Mouse (Mus musculus): ENCODE measurements around the gene Adam23. TPM values are rescaled to one million over a fixed set of nuclear protein-coding genes. Genes with fewer than 3 reads are reported as not detected.

Gene Adam23
- polyA plus RNA-seq, 1 experiment = 0.43 TPM

GRCm38 (mm10) chr1:63459926-63460325 lies 14.2 kb downstream of the Adam23 start:
- H3K36me3 ChIP-seq (ENCODE audit: control insufficient read depth, insufficient read depth) = no peaks in the 10 kb centered on the region
- H3K79me2 ChIP-seq (ENCODE audit: control insufficient read depth, insufficient read depth) = no peaks in the 10 kb centered on the region
- no peak overlapping the region for H3K4me3 ChIP-seq
- TF ChIP-seq E2F4 (IDR thresholded peaks at IDR 0.05; ENCODE audit: insufficient read depth) = no peak
- no peak for TF ChIP-seq TCF12 (IDR thresholded peaks at IDR 0.05; ENCODE audit: insufficient read depth, poor library complexity, severe bottlenecking)
- H3K4me2 ChIP-seq (ENCODE audit: low read depth) = no peak overlapping the region
- no peak overlapping the region for H3ac ChIP-seq (ENCODE audit: control insufficient read depth, insufficient read length)
- no peaks in the 10 kb centered on the region for H3K27me3 ChIP-seq (ENCODE audit: control insufficient read depth, insufficient read depth, insufficient read length)

- no peak for TF ChIP-seq E2F4 (IDR thresholded peaks at IDR 0.05; ENCODE audit: insufficient read depth)
- no peak for TF ChIP-seq POLR2AphosphoS2 (IDR thresholded peaks at IDR 0.05; ENCODE audit: insufficient read length, low read depth)
- no peak for TF ChIP-seq MYOG (IDR thresholded peaks at IDR 0.05; ENCODE audit: control insufficient read depth in 1 of 3, insufficient read depth in 1 of 3, insufficient read length in 2 of 3, low read depth in 2 of 3)
- no peak for TF ChIP-seq REST (IDR thresholded peaks at IDR 0.05; ENCODE audit: insufficient read depth, insufficient read length)
- no peak for TF ChIP-seq TCF12 (IDR thresholded peaks at IDR 0.05; ENCODE audit: insufficient read depth, poor library complexity, severe bottlenecking)
- no peak for TF ChIP-seq USF1 (IDR thresholded peaks at IDR 0.05; ENCODE audit: low read depth)
- TF ChIP-seq CEBPB (IDR thresholded peaks at IDR 0.05; ENCODE audit: insufficient read depth, poor library complexity, severe bottlenecking) = no peak
- Histone ChIP-seq H3K4me2 (ENCODE audit: low read depth) (no peak overlapping the region), H3K4me3 (no peak overlapping the region), H3K27me3 (ENCODE audit: control insufficient read depth, insufficient read depth, insufficient read length) (no peaks in the 10 kb centered on the region), H3K36me3 (ENCODE audit: control insufficient read depth, insufficient read depth) (no peaks in the 10 kb centered on the region), H3ac (ENCODE audit: control insufficient read depth, insufficient read length) (no peak overlapping the region), H3K79me2 (ENCODE audit: control insufficient read depth, insufficient read depth) (no peaks in the 10 kb centered on the region)
These were observed 18.8 kb downstream of the Adam23 start for GRCm38 (mm10) chr1:63464441-63464840.

GRCm38 (mm10) chr1:63473272-63473671 lies 27.6 kb downstream of the Adam23 start:
- Histone ChIP-seq H3K36me3 (ENCODE audit: control insufficient read depth, insufficient read depth) (no peaks in the 10 kb centered on the region), H3K79me2 (ENCODE audit: control insufficient read depth, insufficient read depth) (no peaks in the 10 kb centered on the region), H3K4me2 (ENCODE audit: low read depth) (no peak overlapping the region), H3K4me3 (no peak overlapping the region), H3K27me3 (ENCODE audit: control insufficient read depth, insufficient read depth, insufficient read length) (no peaks in the 10 kb centered on the region), H3ac (ENCODE audit: control insufficient read depth, insufficient read length) (no peak overlapping the region)
- no peak for TF ChIP-seq E2F4 (IDR thresholded peaks at IDR 0.05; ENCODE audit: insufficient read depth)

GRCm38 (mm10) chr1:63473696-63474095 lies 28.0 kb downstream of the Adam23 start:
- H3K36me3 ChIP-seq (ENCODE audit: control insufficient read depth, insufficient read depth) = no peaks in the 10 kb centered on the region
- no peak overlapping the region for H3K4me3 ChIP-seq
- no peaks in the 10 kb centered on the region for H3K79me2 ChIP-seq (ENCODE audit: control insufficient read depth, insufficient read depth)
- no peak overlapping the region for H3K4me2 ChIP-seq (ENCODE audit: low read depth)
- no peak for TF ChIP-seq POLR2AphosphoS2 (IDR thresholded peaks at IDR 0.05; ENCODE audit: insufficient read length, low read depth)
- no peak for TF ChIP-seq TCF12 (IDR thresholded peaks at IDR 0.05; ENCODE audit: insufficient read depth, poor library complexity, severe bottlenecking)
- no peak for TF ChIP-seq USF1 (IDR thresholded peaks at IDR 0.05; ENCODE audit: low read depth)
- no peak for TF ChIP-seq POLR2A (IDR thresholded peaks at IDR 0.05; ENCODE audit: insufficient read length, low read depth)
- no peak overlapping the region for H3ac ChIP-seq (ENCODE audit: control insufficient read depth, insufficient read length)
- no peaks in the 10 kb centered on the region for H3K27me3 ChIP-seq (ENCODE audit: control insufficient read depth, insufficient read depth, insufficient read length)

- no peak overlapping the region for H3ac ChIP-seq (ENCODE audit: control insufficient read depth, insufficient read length)
- H3K36me3 ChIP-seq (ENCODE audit: control insufficient read depth, insufficient read depth) = no peaks in the 10 kb centered on the region
- TF ChIP-seq POLR2A (IDR thresholded peaks at IDR 0.05; ENCODE audit: insufficient read length, low read depth) (no peak), MAX (IDR thresholded peaks at IDR 0.05; ENCODE audit: low read depth) (no peak), SRF (IDR thresholded peaks at IDR 0.05; ENCODE audit: control insufficient read depth, insufficient read length, low read depth) (no peak), MYOD1 (IDR thresholded peaks at IDR 0.05; ENCODE audit: control insufficient read depth in 1 of 3, insufficient read length in 2 of 3, low read depth in 2 of 3) (no peak), REST (IDR thresholded peaks at IDR 0.05; ENCODE audit: insufficient read depth, insufficient read length) (no peak), E2F4 (IDR thresholded peaks at IDR 0.05; ENCODE audit: insufficient read depth) (no peak), POLR2AphosphoS2 (IDR thresholded peaks at IDR 0.05; ENCODE audit: insufficient read length, low read depth) (no peak), MYOG (IDR thresholded peaks at IDR 0.05; ENCODE audit: control insufficient read depth in 1 of 3, insufficient read depth in 1 of 3, insufficient read length in 2 of 3, low read depth in 2 of 3) (no peak), TCF12 (IDR thresholded peaks at IDR 0.05; ENCODE audit: insufficient read depth, poor library complexity, severe bottlenecking) (no peak), TCF3 (IDR thresholded peaks at IDR 0.05; ENCODE audit: insufficient read length, low read depth) (no peak), USF1 (IDR thresholded peaks at IDR 0.05; ENCODE audit: low read depth) (no peak), CEBPB (IDR thresholded peaks at IDR 0.05; ENCODE audit: insufficient read depth, poor library complexity, severe bottlenecking) (no peak)
- H3K27me3 ChIP-seq (ENCODE audit: control insufficient read depth, insufficient read depth, insufficient read length) = no peaks in the 10 kb centered on the region
- H3K4me2 ChIP-seq (ENCODE audit: low read depth) = no peak overlapping the region
- no peaks in the 10 kb centered on the region for H3K79me2 ChIP-seq (ENCODE audit: control insufficient read depth, insufficient read depth)
- no peak overlapping the region for H3K4me3 ChIP-seq
These were observed 33.3 kb downstream of the Adam23 start for GRCm38 (mm10) chr1:63478946-63479345.

GRCm38 (mm10) chr1:63484646-63485045 lies 39.0 kb downstream of the Adam23 start:
- Histone ChIP-seq H3K36me3 (ENCODE audit: control insufficient read depth, insufficient read depth) (no peaks in the 10 kb centered on the region), H3K79me2 (ENCODE audit: control insufficient read depth, insufficient read depth) (no peaks in the 10 kb centered on the region), H3ac (ENCODE audit: control insufficient read depth, insufficient read length) (no peak overlapping the region), H3K4me2 (ENCODE audit: low read depth) (no peak overlapping the region), H3K27me3 (ENCODE audit: control insufficient read depth, insufficient read depth, insufficient read length) (no peaks in the 10 kb centered on the region), H3K4me3 (no peak overlapping the region)
- TF ChIP-seq E2F4 (IDR thresholded peaks at IDR 0.05; ENCODE audit: insufficient read depth) = no peak
- no peak for TF ChIP-seq CEBPB (IDR thresholded peaks at IDR 0.05; ENCODE audit: insufficient read depth, poor library complexity, severe bottlenecking)
- no peak for TF ChIP-seq MAX (IDR thresholded peaks at IDR 0.05; ENCODE audit: low read depth)
- TF ChIP-seq REST (IDR thresholded peaks at IDR 0.05; ENCODE audit: insufficient read depth, insufficient read length) = no peak
- TF ChIP-seq POLR2AphosphoS2 (IDR thresholded peaks at IDR 0.05; ENCODE audit: insufficient read length, low read depth) = no peak
- no peak for TF ChIP-seq MYOD1 (IDR thresholded peaks at IDR 0.05; ENCODE audit: control insufficient read depth in 1 of 3, insufficient read length in 2 of 3, low read depth in 2 of 3)
- TF ChIP-seq TCF12 (IDR thresholded peaks at IDR 0.05; ENCODE audit: insufficient read depth, poor library complexity, severe bottlenecking) = no peak
- TF ChIP-seq POLR2A (IDR thresholded peaks at IDR 0.05; ENCODE audit: insufficient read length, low read depth) = no peak
- TF ChIP-seq SRF (IDR thresholded peaks at IDR 0.05; ENCODE audit: control insufficient read depth, insufficient read length, low read depth) = no peak
- TF ChIP-seq TCF3 (IDR thresholded peaks at IDR 0.05; ENCODE audit: insufficient read length, low read depth) = no peak
- TF ChIP-seq USF1 (IDR thresholded peaks at IDR 0.05; ENCODE audit: low read depth) = no peak

Data from myocyte (in vitro differentiated cells).